Mouse (Mus musculus) bone marrow, adult 2 months (tissue): Measurements from ENCODE around the gene Ttc7.

ENCODE experiments used
- CTCF ChIP-seq: fragments of 200-500 bp; IDR thresholded peaks from 2 replicates; pipeline ENCODE4 v1.5.1; 2011; ENCODE audit warnings: low read length, control low read depth; ENCODE audit not compliant: control insufficient read depth, insufficient read depth
- POLR2A ChIP-seq: fragments of 200-500 bp; IDR thresholded peaks from 2 replicates; pipeline ENCODE4 v1.6.1; 2011; ENCODE audit warnings: low read depth, mild to moderate bottlenecking, control low read depth, low read length, borderline replicate concordance; ENCODE audit not compliant: control insufficient read depth

GRCm38 (mm10) chr17:87369270-87369759 lies 86.6 kb downstream of the Ttc7 start:
- no peak for TF ChIP-seq CTCF
- TF ChIP-seq POLR2A = no peak
